Mouse (Mus musculus) embryonic fibroblast, embryonic 13.5 days (primary cell): Measurements from ENCODE around the gene Gm340.

Source experiments
- CTCF ChIP-seq: IDR thresholded peaks from 2 replicates; pipeline ENCODE4 v1.5.1; 2011; ENCODE audit warnings: mild to moderate bottlenecking, control low read depth, low read length, moderate library complexity, borderline replicate concordance; ENCODE audit not compliant: insufficient read depth
- POLR2A ChIP-seq: IDR thresholded peaks from 2 replicates; pipeline ENCODE4 v1.6.1; 2011; ENCODE audit warnings: low read depth, mild to moderate bottlenecking, control low read depth, low read length, moderate library complexity

DNA sequence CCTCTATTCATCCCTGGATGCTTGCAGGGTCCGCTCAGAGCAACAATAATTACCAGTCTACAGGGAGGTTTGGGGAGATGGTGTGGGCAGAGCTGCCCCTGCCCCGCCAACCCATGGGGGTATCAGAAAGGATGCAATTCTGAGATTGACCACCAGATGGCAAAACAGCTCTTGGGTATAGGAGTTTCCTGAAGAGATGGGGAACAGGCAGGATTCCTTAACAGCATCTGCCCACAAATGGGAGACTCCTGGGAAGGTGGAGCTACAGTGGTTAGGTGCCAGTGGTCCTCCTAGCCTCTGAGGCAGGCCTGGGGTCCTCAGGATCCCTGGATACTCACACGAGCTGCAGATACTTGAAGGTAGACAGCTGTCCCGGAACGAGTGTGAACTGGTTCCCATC, 47.4 kb downstream of the Gm340 start:
- TF ChIP-seq POLR2A, result no peak
- TF ChIP-seq CTCF, result no peak
